Mouse (Mus musculus): ENCODE measurements around the gene Gm26897.

The Gm26897 gene

GRCm38 (mm10) chr5:111750092-111750491 is 16.4 kb downstream of the Gm26897 start:
- peak; percentile 39 for DNase-seq

DNA sequence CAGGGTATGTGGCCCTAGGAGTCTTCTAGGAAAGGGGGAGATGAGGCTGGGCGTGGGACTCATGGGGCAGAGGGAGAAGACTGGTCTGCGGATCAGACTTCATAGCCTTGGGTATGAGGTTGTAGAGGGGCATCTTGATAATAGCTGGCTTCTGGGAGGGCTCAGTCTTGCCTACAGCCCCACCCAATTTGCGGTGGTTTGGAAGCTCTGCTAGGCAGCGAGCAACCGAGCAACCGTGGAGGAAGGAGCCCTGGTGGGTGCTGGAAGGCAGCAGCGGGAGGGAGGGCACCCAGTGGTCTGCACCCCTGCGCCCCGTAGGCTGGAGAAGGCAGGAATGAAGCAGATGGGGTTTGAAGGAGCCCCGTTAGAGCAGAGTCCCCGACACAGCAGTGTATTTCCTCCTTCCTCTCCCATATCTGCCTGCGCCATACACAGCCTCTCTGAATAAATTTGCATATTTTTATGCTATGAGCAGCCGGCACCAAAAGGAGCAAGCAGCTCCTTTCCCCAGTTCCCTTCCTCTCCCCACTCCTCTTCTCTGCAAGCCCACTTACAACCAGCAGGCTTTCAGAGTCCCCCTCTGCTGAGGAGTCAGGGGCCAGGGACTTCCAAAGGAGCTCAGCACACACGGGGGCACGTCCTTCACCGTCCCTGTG is 20.9 kb downstream of the Gm26897 start:
- DNase-seq = peak; percentile 29

- DNase-seq = peak; percentile 20
Observed at GRCm38 (mm10) chr5:111755330-111755729, 21.6 kb downstream of the Gm26897 start.

GRCm38 (mm10) chr5:111760721-111761480 is 27.2 kb downstream of the Gm26897 start:
- no peak for DNase-seq

GRCm38 (mm10) chr5:111761574-111761973 is 27.9 kb downstream of the Gm26897 start:
- no peak for DNase-seq

GRCm38 (mm10) chr5:111762085-111762484 is 28.4 kb downstream of the Gm26897 start:
- peak; percentile 90 for DNase-seq

- no peak for DNase-seq
Observed at GRCm38 (mm10) chr5:111765671-111766290, 32.1 kb downstream of the Gm26897 start.

DNA sequence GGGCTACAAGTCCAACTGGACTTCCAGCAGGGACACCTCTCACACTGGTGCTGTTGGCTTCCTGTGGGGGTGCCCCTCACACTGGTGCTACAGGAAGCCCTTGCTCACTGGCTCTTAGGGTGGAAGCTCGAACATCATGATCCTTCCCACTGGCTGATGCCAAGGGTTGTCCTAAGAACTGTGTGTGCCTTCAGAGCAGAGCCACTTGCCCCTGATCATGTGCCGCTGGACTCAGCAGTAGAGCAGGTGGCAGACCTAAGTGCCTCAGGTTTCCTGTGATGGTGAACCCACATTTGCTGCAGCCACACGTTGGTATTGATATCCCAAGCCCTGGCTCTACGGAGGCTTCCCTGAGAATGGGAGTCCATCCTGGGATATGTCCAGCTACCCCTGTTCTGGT is 33.0 kb downstream of the Gm26897 start:
- no peak for DNase-seq

- DNase-seq = no peak
Observed at GRCm38 (mm10) chr5:111770266-111770665, 36.5 kb downstream of the Gm26897 start.

DNA sequence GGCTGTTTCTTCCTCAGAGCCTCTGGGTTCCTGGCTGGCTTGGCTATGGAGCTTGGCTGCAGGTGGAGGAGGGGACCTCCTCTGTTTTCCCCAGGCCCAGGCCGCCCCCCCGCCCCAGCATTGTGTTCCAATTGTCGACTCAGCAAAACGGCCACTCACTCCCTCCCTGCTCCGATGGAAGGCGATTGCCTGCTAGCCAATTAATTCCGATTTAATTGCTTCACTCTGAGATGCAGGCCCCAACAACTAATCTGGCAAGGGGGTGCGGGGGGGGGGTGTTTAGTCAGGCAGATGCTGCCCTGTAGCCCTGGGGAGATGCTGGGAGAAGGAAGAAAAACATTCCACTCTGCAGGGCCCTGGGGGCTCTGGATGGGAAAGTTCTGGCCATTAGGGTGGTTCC is 38.4 kb downstream of the Gm26897 start:
- DNase-seq = no peak

DNA sequence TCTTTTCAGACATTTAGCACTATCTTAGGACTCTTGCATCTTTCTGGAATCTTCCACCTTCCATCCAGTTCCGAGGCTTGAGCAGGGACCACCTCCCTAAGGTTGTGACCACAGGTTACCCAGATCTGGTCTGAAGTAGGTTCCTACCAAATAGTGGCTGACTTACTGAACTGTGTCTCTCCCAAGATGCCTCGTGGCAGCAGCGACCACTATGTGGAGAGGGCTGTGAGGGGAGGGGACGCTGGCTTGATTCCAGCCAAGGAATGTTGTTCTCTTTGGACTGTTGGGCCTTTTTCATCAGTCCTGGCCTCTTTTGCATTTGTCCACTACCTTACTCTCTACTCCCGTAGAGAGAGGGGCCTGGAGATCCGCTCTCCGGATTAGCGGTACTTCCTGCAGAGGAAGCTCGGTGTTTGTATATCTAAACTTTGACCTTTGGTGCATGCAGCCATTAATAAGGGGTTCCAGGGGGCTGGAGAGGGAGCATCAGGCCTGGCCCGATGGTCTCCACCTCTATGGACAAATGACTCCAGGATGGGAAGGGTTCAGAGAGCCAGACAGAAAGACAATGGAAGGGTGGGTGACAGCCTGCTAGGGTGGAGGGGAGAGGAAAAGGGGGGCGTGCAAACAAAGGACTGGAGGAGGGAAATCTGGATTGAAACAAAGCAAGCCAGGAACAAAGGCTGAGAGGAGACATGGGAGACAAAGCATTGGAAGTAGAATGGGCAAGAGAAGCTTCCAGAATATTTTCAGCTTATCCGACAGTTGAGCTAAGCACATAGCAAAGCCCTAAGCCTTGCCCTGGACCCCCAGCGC is 39.1 kb downstream of the Gm26897 start:
- DNase-seq = no peak

GRCm38 (mm10) chr5:111773407-111773733 is 39.6 kb downstream of the Gm26897 start:
- no peak for DNase-seq

DNA sequence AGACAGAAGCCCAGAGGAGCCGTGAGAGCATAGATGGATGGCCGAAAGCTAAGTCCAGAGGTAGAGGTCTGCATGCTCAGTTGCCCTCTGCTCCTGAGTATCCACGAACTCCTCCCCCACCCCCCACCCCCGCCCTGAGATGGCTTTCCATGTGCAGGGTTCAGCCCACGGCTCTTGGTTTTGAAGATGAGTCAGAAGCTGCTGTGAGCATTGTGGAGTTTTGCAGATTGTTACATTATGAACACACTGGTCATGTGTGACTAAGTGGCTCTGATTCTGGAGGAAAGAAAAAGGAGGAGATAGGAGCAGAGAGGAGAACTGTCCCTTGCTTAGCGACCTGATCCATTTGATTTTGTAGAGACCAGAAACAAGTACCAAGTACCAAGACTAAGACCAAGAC is 42.5 kb downstream of the Gm26897 start:
- no peak for DNase-seq

DNA sequence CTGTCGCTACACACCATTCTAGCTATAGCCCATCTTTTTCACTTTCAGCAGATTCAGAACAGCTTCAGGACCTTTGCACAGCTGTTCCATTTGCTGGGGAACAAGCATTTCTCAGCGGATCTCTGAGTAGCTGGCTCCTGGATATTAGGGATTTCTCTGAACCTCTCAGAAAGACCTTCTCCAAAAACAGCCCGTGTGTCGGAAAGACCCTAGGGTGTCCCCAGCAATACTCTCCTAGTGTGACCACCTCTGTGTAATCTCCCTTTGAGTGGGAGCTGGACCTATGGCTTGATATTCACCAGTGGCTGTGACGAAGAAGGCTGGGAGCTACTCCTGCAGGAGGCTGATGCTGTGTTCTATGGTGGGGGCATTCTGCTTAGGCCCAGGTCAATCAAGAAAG is 44.4 kb downstream of the Gm26897 start:
- DNase-seq = no peak

DNA sequence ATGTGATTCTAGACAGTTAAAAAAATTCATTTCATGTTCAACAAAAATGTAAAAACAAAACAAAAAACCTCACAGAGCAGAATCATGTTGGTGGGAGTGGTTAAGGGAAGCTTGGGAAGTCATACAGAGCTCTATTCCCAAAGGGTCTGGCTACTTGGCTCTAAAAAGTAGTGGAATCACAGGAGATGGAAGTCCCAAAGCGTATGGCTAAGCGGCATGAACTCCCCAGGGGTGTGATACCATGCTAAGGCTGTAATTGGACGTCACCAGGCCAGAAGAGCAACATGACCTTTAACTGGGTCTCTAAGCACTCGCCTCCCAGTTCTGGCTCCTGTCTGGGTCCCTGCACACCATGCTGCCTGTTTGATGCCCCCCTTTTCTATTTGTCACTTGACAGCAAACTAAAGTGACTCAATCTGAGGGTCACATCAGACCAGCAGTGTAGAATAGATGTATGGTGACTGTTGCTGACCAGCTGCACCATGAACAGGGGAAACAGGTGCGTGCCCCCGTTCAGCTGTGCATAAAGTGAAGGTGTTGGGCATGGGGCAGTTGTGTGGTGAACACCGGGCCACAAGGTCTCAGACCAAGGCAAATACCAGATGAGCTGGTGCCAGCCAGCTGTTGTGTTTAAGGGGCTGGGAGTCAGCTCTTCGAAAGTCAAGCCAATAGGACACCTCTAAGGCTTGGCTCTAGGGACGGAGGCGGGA is 46.2 kb downstream of the Gm26897 start:
- no peak for DNase-seq
